Mouse (Mus musculus) lung, adult 2 months (tissue): ENCODE measurements around the gene Serping1. TPM values are rescaled to one million over a fixed set of nuclear protein-coding genes. Genes with fewer than 3 reads are reported as not detected.
"Not testable (repeated sequence)": the region's sequence is repeated elsewhere in the genome, so short reads cannot be mapped to it uniquely, and the experiment has no call there.

Source experiments
- DNase-seq: peaks from one replicate; pipeline ENCODE4 v3.0.0; 2022
- H3K4me1 ChIP-seq: fragments of 200-500 bp; 2 replicates; pipeline ENCODE4 v1.6.1; 2011; ENCODE audit warnings: low read length; ENCODE audit not compliant: control insufficient read depth, insufficient read depth
- H3K4me3 ChIP-seq: fragments of 200-500 bp; replicated peaks from 2 replicates; pipeline ENCODE3; 2011; ENCODE audit warnings: low read depth, mild to moderate bottlenecking, control low read depth, low read length; ENCODE audit errors: extremely low read depth
- CTCF ChIP-seq: fragments of 200-500 bp; IDR thresholded peaks from 2 replicates; pipeline ENCODE4 v1.5.1; 2011; ENCODE audit warnings: mild to moderate bottlenecking, low read length, control low read depth; ENCODE audit not compliant: insufficient read depth
- POLR2A ChIP-seq: fragments of 200-500 bp; IDR thresholded peaks from 2 replicates; pipeline ENCODE4 v1.6.1; 2011; ENCODE audit warnings: low read depth, mild to moderate bottlenecking, control low read depth, low read length, borderline replicate concordance; ENCODE audit errors: extremely low read depth
- WGBS: fragments of 180-500 bp; shearing (Covaris S2); methylation state at CpG from one replicate; pipeline ENCODE4 v1.1.7; 2018; 5-methylcytosine and 5-hydroxymethylcytosine counted together
- polyA plus RNA-seq: library from polyadenylated mRNA; depleted of rRNA; stranded (reverse); fragments of >200 nt; gene quantifications from 2 replicates; pipeline ENCODE4 v1.2.3, GENCODE M21; 2012

Gene Serping1
- polyA plus RNA-seq, 1 experiment, result 853 TPM

DNA sequence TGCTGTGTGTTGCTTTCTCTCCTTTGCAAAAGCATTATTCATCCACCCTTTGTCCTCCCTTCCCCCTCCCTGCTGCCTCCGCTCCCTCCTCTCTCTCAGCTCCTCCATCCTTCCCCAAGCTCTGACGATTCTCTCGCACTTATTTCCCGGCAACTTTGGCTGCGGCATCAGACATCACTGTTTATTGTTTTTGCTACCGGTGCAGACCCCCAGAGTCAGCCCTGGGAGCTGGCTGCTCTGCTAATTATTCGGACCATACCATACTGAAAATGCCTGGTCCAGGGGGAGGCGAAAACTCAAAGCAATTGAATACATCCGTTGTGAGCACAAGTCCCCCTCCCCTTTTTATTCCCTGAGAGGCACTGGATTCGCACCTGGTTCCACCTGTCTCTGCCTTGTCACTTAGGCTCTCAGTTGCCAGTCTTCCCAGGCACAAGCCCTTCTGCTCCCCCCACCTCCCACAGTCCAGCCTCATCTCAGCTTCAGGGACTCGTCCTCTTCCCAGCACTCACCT is 40.8 kb downstream of the Serping1 start:
- Histone ChIP-seq H3K4me3 (peak overlapping the region; percentile 10), H3K4me1 (no peaks in the 10 kb centered on the region; the same call in 1 of the 2 replicates)
- 2% methylated on average over 11 of the region's 11 CpGs for WGBS
- TF ChIP-seq CTCF (no peak), POLR2A (no peak)
- no peak for DNase-seq

DNA sequence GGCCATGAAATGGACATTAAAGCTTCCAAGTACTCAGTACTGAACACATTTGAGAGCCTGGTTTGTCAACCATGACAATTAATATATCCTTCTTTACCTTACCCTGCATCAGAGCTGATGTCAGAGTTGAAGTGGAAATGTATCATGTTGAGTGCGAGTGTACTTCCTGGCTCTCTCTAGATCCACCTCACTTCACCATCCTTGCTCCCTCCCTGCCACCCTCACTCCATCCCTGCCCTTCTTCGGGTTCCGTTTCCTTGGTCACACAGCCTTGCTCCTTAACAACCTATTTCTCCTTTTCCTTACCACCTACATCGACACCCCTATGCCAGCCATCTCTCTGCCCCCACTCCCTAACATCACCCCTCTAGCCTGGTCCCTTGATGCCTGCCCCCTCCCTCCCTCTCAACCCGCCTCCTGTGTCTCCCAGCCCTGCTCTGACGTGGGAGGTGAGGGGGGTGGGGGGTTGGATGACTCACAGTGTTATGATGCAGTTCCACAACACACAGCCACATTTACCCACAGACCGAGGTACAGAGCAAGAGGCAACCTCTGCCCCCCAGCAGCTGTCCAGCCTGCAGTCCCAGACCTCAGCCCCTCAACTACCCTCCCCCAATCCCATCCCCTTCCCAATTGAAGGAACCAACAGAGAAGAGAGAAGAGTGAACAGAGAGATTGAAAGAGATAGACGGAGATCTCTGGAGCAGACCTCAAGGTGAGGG is 41.5 kb downstream of the Serping1 start, which contains the start of gene Ypel4:
Gene Ypel4, plus strand, starts transcription at position 480 of the 722 bp plus-strand sequence.
- 2% methylated on average over 8 of the region's 8 CpGs for WGBS
- no peak for TF ChIP-seq CTCF
- no peak for TF ChIP-seq POLR2A
- Histone ChIP-seq H3K4me1 (no peaks in the 10 kb centered on the region; the same call in 1 of the 2 replicates), H3K4me3 (peak within 1 kb of the TSS; percentile 10)
- peak; percentile 14 for DNase-seq

- Histone ChIP-seq H3K4me1 (no peaks in the 10 kb centered on the region; the same call in 1 of the 2 replicates), H3K4me3 (no peak overlapping the region)
- DNase-seq, result no peak
- 79% methylated on average over 1 of the region's 1 CpGs for WGBS
- TF ChIP-seq POLR2A (no peak), CTCF (no peak)
Measured at GRCm38 (mm10) chr2:84732394-84732793, 42.9 kb downstream of the Serping1 start.

DNA sequence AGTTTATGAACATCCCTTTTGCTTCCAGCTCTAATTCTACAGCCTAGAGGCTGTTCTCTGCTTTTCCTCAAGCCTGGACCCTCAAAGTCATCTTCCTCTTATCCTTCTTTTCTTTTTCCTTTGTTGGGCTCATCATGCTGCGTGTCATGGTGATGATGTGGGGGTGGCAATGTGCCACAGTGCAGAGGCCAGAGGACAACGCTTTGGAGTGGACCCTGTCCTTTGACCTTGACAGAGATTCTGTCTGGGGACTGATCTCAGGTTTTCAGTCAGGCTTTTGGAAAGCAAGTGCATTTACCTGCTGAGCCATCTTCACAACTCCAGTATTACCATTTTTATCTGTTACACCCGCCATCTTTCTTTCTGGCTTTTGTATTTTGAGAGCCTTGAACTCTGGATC is 44.0 kb downstream of the Serping1 start:
- no peak overlapping the region for H3K4me3 ChIP-seq
- 78% methylated on average over 3 of the region's 3 CpGs for WGBS
- TF ChIP-seq POLR2A, result no peak
- TF ChIP-seq CTCF, result no peak
- 0 out of 2 replicates have a peak, but pooled peaks cover 2% of the 10 kb centered on the region for H3K4me1 ChIP-seq
- DNase-seq, result no peak

DNA sequence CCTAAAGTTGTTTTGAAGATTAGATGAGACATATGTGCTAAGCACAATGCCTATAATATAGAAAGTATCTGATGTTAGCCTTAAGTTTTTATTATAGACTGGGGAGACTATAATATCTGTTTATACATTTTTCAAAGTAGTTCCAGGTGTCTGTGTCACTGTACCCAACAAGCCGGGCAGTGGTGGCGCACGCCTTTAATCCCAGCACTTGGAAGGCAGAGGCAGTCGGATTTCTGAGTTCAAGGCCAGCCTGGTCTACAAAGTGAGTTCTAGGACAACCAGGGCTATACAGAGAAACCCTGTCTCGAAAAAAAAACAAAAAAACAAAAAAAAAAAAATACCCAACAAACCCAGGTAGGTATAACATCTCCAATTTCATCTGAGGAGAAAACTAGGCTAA is 47.1 kb downstream of the Serping1 start:
- WGBS, result 80% methylated on average over 5 of the region's 5 CpGs
- H3K4me1 ChIP-seq, H3K4me3 ChIP-seq, DNase-seq: not testable (repeated sequence)

- Histone ChIP-seq H3K4me1 (0 out of 2 replicates have a peak, but pooled peaks cover 2% of the 10 kb centered on the region), H3K4me3 (peak within 1 kb of the TSS; percentile 85)
- TF ChIP-seq POLR2A (peak; percentile 89), CTCF (no peak)
- under 1% methylated on average over 39 of the region's 39 CpGs for whole genome bisulfite sequencing
- DNase-seq, result peak; percentile 95
Measured at GRCm38 (mm10) chr2:84727172-84727858, 47.9 kb downstream of the Serping1 start, which contains the start of gene Clp1. Gene Clp1 (minus strand): TSS chr2:84727350.

- 2% methylated on average over 9 of the region's 9 CpGs for WGBS
- Histone ChIP-seq H3K4me3 (peak overlapping the region; percentile 45), H3K4me1 (0 out of 2 replicates have a peak, but pooled peaks cover 2% of the 10 kb centered on the region)
- no peak for DNase-seq
- TF ChIP-seq POLR2A (no peak), CTCF (no peak)
Measured at GRCm38 (mm10) chr2:84726716-84727115, 48.5 kb downstream of the Serping1 start.

- no peak for TF ChIP-seq POLR2A
- TF ChIP-seq CTCF, result no peak
- 89% methylated on average over 10 of the region's 10 CpGs for WGBS
Measured at GRCm38 (mm10) chr2:84725770-84726169, 49.5 kb downstream of the Serping1 start.

DNA sequence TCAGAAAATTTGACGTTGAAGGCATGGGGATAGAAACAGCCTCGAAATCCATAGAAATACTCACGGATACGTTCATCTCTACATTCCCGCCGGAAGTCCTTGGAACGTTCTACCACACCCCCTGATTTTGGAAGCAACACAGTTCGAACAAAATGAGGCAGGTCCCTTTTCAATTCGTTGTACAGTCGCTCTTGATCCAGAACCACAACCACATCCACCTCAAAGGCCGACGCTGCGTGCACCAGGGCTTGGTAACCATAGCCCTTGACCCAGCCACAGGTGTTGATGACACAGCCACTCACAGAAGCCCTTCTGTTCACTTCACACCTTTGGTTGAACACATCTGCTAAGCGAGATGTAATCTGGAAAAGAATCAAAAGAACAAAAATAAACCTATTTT is 51.4 kb downstream of the Serping1 start:
- H3K4me3 ChIP-seq, result no peak overlapping the region
- TF ChIP-seq CTCF (no peak), POLR2A (no peak)
- 0 out of 2 replicates have a peak, but pooled peaks cover 2% of the 10 kb centered on the region for H3K4me1 ChIP-seq
- 90% methylated on average over 14 of the region's 14 CpGs for WGBS
- no peak for DNase-seq

More at GRCm38 (mm10) chr2:84725770-84726169, 49.5 kb downstream of the Serping1 start:
- Histone ChIP-seq H3K4me1 (0 out of 2 replicates have a peak, but pooled peaks cover 2% of the 10 kb centered on the region), H3K4me3 (no peak overlapping the region)
- no peak for DNase-seq
